Mouse (Mus musculus): ENCODE results near the gene Ube4b.

The Ube4b gene

DNA sequence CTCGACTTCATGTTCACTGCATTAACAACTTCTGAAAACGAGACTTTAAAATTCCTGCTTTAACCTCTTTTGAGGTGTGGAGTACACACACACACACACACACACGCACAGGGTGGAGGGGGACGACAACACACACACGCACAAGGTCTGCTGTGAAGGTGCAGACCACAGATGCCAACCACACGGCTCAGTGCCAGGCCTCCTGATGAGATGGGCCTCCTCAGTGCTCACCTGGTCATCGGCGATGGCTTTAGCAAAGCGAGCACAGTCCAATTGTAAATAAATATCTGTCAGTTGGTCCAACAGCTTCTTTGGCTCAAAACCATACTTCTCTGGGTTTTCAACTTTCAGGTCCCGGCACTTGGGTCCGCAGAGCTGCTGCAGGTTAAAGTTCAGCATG is 91.7 kb downstream of the Ube4b start:
- no peak for DNase-seq

DNA sequence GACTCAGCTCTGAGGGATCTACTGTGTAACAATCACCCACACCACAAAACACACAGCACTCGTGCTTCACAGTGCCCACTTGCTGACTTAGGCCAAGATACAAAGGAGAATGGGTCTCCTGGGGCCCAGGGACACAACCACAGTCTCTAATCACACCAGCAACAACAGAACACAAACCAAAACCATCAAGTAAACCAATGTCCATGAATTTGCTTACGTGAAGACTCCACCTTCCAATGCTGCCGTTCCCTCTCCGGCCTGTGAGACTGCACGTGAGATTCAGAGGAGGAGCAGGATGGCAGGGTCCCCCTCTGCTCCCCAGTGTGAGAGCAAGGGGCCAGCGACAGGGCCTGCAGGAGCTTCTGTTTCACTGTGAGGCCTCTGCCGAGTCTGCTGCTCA is 93.8 kb downstream of the Ube4b start:
- no peak for DNase-seq

DNA sequence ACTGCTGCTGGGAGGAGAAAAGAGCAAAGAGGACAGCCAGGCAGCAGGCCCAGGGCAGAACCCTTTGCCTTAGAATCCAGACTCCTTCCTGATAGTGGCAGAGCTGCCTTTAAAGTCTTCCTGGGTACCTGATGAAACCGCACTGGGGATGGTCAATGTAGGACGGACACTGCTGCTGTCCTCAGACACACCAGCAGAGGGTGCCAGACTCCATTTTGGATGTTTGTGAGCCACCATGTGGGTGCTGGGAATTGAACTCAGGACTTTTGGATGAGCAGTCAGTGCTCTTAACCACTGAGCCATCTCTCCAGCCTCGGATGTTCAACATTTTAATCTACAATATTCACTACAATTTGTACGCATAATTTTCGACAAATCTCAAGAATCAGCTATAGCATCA is 96.1 kb downstream of the Ube4b start:
- no peak for DNase-seq

DNA sequence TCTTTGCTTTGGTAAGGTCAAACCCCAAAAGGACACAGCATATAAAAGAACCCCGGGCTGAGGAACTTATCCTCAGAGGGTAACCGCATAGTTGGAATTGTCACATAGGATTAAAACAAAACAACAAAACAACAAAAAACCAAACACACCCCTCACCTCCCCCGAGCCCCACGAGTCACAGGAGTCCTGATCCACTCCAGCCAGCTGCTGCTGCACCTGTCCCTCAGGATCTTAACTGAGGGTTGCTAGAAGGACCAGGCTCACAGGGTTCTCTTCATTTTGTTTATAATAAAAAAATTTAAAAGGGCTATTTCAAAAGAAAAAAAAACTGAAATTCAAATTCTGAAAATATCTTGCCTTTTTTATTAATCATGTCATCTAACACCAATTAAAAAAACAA is 97.8 kb downstream of the Ube4b start:
- no peak for DNase-seq

DNA sequence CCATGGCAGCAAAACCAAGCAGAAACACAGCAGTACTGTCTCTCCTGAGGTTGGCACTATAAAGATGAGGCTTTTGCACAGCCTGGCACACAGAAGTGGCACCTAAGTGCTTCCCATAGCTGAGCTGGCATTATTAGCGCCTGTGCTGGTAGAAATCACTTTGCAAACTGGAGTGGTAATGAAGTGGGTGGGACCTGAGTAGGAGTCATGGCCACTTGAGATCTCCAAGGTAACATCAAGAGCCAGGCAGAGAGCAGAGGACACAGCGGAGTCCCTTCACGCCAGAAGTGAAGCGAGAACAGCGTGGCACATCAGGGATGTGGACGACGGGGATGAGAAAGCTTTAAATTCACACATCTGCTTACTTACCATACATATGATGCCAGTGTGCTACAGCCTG is 99.3 kb downstream of the Ube4b start:
- DNase-seq = no peak

DNA sequence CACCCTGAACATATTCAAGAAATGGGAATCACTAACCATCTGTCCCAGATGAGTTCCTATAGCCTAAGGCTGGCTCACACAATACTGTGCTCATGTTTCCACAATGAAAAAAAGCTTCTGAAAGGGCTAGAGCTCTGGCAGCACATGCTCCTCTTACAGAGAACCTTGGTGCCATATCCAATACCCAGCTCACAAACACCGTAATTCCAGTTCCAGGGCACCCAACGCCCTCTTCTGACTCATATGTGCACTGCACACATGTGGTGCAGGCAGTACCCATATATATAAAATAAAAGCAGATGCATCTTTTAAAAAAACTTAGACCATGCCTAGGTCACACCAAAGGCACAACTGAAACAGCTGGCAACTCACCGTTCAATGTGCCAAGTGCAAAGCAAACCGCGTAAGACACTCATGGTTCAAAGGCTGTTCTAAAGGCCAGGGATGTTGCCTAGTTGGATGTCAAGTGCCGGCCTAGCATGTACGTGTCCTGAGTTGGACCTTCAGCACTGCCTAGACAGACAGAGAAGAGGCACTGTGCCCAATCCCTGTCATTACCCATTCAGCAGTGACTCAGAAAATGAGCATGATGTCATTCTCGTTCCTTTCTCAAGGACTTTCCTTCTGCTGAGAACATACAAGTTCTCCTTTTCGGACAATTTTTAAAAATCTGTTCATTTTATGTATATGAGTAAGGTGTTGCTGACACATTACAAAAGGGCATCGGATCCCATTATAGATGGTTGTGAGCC is 101.0 kb downstream of the Ube4b start:
- no peak for DNase-seq

DNA sequence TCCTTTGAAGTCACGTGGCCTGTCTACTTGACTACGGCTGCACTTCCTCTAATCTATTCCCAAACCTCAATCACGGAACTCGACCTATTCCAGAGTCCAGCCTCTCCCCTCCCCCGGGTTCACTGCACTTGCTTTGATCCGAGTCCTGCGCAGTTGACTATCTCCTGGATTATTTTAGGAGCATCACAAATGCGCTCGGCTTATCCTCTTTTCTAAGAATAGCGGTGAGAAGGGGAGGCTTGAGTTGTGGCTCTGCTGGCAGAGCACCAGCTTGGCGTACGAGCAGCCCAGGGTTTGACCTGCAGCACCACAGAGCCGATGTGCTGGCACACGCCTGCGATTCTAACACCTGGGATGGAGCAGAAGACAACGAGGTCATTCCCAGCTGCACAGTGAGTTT is 102.8 kb downstream of the Ube4b start:
- DNase-seq = no peak

DNA sequence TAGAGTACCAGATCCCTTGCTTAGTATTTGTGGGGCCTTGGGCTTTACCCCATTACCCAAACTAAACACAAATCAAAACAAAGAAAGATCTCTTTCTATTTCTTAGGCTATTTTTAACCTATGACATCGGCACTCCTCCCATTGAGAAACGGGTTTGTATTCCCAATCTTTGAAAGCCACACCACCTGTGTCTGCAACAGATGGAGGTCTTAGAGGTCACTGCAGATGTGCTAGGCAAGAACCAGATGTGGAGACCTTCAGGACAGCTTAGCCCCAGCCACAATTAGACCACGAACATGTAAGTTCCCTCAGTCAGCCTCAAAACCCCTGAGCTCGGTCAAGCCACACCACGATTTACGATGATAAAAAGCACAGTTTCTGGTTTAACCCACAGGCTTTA is 103.8 kb downstream of the Ube4b start:
- no peak for DNase-seq

DNA sequence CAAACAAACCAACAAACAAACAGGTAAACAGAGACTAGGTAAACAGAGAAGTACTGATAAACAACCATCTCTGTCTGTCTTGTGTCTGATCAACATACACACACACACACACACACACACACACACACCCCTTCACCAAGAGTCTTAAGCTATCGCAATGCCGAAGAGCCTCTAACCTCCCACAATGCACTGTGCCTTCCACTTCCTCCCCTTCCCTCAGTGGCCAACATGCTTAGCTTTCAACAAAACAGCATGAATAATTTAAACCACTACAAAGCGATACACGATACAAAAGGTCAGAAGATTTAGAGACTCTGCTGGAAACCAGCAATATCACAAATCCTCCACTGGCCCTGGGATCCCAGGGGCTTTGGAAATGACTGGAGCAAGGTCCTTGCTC is 104.3 kb downstream of the Ube4b start:
- DNase-seq = no peak

DNA sequence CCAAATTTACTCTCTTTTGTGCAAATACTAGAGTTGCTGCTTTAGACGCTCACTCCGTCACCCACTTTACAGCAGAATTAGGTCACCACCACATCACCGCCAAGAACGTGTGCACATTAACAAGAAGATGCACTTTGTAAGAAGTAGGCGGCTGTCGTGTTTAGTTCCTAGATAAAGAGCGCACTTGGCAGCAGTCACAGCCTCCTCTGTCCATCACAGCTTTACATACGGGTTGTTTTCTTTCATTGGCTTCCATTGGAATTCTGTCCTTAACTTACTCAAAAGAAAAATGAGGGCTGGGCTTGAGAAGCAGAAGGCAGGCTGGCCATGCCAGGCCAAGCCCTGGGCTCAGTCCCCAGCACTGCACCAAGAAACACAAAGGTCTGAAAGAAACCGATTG is 107.5 kb downstream of the Ube4b start:
- no peak for DNase-seq

DNA sequence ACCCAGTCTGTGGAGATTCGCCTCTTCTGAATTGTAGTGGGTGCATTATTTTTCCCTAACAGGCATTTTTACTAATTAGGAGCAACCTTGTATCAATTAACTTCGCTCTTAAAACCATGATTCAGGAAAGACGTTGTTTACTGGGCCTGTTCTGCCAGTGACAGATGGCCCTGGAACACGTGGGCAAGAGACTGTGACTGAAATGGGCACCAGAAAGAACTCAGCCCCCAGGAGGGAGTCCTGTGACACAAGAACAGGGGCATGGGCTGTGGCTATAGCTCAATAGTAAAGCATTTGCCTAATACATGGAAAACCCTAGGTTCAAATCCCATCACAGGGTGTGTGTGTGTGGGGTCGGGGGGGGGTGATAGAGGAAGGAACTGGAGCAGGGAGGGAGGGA is 109.2 kb downstream of the Ube4b start:
- no peak for DNase-seq

DNA sequence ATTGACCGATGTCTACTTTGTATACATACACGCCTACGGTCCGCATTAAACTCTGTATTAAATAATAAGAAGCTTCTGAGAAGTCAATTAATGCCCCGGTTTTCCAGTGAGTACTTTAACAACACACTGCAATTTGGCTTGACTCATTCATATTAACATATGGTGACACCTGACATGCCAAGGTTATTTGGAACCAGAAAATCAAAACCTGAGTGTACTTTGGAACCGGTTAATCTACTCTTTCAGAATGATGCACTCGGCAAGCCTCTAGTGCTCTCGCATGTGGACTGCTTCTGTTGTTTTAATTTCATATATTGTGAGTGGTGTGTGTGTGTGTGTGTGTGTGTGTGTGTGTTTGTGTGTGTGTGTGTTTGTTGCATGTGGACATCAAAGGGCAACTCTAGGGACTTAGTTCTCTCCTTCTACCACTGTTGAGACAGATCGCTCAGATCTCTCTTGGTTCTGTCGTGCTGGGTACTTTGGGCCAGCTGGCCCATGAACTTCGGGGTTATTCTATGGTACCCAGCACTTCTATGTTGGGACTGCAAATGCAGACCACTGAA is 112.2 kb downstream of the Ube4b start:
- DNase-seq = no peak

DNA sequence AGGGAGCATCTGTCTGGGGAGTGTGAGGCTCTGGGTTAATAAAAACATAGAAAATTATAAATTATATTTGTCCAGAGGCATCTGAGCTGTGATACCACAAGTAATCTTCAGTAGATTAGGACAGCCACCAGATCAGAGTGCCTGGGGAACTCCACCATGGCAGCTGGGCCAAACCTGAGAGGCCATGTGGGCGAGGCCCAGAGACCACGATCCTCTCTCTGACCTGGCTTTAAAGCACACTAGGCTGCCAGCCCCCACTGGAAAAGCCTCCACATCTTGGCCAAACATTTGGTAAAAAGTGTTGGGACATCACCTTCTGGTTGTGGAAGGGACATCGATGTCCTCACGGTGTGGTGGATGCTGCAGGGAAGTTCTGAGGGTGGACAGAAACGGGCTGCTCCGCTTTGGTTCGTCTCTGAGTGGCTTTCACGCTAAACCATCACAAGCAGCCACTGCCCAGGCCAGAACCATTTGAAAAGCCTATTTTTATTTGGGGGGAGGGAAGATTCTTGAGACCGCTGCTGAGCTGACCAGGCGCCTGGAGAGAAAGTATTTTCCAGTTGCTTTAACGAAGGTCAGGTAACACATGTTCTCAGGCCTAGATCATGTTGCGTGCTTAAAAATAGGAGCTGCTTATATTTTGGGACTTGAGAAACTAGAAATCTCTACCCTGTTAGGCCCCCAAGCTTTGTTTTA is 112.8 kb downstream of the Ube4b start:
- no peak for DNase-seq

DNA sequence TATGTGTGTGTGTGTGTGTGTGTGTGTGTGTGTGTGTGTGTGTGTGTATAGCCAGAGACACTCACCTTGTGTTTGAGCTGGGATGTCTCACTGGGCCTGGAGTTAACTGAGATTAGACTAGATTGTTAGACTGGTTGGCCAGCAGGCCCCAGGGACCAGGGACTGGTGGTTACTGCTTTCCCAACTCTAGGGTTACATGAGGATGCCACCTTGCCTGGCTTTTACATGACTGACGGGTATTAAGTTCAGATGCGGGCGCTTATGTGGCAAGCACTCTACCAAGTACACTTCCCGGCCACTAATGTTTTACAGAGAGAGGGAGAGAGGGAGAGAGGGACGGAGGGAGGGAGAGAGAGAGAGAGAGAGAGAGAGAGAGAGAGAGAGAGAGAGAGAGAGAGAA is 114.6 kb downstream of the Ube4b start:
- DNase-seq = no peak

DNA sequence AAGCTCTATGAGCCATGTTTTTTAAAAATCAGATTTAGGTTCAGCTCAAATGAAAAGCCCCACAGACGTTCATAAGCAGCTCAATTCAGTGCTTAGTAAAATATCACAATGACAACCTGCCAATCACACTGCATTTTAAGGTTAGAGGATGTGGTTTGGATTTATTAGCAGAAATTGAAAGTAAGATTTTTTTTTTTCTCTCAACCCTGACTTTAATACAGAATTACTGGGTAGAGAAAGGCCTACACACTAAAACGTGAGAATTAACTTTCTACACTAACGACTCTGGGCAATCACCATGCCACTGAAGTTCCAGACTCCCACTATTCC is 118.1 kb downstream of the Ube4b start:
- DNase-seq = no peak

DNA sequence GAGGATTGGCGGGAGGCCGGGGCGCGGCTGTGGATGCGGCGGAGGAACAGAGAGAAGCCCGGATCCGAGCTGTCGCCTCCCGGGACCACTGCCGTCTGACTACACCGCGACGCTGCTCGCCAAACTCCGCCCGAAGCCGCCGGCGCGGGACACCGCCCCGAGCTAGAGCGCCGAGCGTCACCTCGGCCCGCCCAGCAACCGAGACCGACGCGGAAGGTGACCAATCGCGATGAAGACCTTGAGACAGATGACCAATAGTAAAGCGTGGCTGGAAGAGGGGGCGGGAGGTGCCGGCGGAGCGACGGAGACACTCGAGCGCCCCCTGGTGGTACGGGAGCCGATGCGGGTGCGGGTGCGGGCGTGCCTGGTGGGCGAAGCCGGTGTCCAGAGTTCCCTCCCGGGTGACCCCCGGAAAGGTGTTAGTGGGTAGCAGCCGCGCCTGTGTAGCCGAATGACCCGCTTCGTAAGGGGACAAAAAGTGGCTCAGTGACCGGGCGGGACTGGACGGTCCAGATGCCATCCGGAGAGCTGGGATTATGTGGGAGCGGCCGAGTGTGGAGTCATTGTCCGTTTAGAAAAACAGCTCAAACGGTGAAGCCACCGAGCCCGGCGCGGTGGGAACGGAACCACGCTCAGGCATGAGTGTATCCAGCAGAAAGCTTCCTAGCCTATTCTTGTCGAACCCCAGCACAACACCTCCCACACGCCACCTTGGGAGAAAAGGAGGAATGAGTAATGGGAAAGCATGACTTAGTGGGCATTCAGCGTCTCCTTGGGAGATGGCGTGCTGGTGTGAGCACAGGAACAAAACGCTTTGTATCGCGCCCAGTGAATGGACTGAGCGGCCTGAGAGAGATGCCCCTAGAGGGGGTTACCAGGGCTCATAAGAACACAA is 118.7 kb downstream of the Ube4b start, which contains the start of gene Kif1b:
Kif1b (minus strand) TSS at position 98 of the 895 bp plus-strand sequence.
- peak; percentile 99 for DNase-seq

DNA sequence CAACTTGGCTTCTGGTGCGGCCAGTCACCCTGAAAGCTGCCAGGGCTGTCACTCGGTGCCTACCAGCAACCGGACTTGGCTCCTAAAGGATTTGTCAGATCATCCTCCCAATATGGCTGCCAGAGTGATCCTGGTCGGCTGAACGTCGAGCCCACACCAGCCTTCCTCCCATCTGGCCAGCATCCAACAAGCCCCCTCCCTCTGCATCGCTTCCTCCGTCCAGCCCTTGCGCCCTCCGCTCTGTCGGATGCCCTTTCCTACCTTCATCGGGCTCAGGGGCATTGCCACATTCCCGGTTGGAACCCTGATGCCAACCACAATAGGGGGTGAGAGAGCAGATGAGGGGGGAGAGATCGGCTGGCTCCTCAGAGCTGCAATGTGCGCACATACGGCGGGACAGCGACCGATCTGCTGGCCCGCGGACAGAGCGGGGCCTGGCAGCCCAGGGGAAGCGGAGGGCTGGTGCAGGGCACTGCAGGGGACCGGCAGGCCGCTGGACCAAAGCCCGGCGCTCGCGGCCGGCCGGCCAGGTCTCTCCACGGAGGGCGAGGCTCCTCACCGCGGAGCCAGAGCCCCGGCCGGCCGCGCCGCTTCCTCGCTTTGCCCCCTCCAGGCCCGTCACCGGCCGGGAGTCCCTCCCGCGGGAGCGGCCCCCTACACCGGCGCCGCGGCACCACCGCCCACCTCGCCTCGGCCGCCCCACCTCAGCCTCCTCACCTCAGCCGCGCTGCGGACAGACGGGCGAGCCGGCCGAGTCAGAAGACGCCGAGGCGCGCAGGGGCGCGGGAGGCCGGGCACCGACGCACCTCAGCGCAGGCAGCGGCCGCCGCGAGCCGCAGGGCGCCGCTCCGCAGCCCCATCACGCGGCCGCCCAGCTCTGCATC is 119.6 kb downstream of the Ube4b start:
- peak; percentile 26 for DNase-seq

DNA sequence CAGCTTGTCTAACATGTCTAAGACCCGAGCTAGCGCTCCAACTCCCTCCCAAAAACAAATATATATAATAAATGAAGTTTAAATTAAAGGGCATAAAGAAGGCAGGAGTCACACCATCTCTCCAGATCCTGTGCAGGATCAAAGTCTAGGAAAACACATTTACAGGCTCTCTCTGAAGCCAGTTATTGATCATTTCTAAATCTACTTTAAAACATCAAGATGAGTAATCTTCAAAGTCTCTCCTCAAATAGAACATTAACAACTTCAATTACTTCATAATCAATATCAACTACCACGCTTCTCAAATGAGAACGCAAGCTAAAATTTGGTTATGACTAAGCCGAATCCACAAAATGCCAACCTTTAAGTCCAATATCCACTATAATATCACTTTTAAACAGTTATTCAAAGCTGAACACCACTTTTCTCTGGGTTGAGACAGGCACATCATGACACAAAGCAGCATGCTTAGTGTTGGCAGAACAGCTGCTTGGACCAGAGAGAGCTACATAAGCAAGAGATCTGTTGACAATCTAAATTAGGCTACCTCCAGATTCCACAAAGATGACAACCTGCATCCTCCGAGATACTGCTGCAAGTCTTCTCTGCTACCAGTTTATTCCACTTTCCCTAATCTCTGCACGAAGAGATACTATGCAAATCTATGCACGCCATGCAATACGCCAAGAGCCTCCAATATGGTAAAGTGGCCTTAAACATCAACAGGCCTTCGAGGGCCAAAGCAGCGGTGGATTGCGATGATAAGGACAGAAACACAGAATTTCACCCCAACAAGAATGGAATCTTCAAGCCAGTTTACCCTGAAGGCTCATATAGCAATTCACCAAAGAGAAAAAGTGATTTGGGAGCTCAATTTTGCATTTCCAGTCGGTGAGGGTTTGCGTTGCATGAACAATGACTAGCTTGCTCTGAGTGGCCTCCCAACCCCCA is 120.5 kb downstream of the Ube4b start:
- peak in 1 of 2 experiments; percentile 16 for DNase-seq

DNA sequence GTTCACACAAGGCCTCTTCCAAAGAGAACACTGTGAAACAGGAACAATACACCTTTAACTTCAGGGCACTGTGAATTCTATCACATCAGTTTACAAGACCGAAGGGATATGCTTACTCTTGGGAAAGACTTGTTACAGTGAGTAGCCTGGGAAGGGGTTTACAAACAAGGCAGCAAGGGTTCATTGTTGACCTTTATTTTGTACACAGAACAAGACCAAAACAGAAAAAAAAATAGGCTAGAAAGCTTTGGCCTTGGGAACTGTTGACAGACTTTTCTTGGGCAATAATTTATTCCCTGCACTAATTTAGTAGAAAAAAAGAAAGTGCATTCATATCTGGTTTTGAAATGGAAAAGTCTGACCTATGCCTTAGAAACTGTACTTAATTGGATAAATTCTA is 122.1 kb downstream of the Ube4b start:
- no peak for DNase-seq

DNA sequence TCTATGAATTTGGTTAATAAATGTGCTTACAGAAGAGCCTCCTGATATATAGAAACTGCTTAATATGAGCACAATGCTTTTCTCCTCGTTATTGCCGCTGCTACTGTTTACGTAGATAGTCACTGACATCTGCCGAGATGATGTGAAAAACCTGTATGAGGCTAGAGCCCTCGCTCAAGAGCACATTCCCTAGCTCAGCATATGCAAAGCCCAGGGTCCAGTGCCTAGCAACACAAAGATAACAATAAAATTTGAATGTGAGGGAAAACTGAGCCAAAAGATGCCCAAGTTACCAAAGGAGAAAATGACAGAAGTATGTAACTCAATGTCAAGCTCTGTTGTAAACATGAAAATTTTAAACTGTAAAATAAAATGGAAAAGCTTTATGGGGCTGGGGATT is 123.0 kb downstream of the Ube4b start:
- DNase-seq = no peak

DNA sequence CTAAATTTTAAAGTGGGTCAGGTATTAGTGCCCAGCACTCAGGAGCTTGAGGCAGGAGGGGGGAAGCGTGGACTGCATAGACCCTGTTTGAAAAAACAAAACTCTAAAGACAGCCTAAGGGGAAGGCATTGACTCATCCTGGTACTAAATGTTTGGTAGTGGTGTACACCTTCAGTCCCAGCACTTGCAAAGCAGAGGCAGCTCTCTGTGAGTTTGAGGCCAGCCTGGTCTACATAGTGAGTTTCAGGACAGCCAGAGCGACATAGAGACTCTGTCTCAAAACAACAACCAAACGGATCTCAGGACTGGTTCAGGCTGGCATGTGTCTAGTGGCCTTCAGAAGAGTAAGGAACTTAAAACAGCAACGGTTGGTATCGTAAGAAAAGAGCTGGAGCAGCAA is 123.8 kb downstream of the Ube4b start:
- DNase-seq = no peak

All from B cell, adult 2 months (primary cell).